In the genomic region with DNA sequence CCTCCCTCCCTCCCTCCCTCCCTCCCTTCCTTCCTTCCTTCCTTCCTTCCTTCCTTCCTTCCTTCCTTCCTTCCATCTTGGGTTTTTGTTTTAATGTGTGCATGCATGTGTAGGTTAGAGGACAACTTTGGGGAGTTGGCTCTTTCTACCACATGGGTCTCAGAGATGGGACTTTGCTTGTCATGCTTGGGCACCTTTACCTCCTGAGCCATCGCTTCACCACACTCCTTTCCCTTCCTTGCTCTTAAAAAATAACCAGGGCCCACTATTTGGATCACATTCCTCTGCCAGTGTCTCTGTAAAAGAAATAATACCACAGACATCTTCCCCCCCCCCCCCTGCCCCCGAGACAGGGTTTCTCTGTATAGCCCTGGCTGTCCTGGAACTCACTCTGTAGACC, we compare ENCODE assay signal across 25 mouse cellular contexts. TPM values are rescaled to one million over a fixed set of nuclear protein-coding genes. Genes with fewer than 3 reads are reported as not detected.
"Had no signal": no experiment of that assay in that cellular context is flagged by ENCODE, and none has a peak within 500 bp of the region (broad histone marks: within the 10 kb centered on the region; RNA-seq: fewer than 3 reads in every experiment).

No protein-coding gene starts in this region.

- H3K4me2 ChIP-seq: heart, embryonic 11.5 days; heart, embryonic 13.5 days; heart, embryonic 15.5 days; hindbrain, embryonic 13.5 days; intestine, embryonic 15.5 days; limb, embryonic 13.5 days; limb, embryonic 15.5 days; liver, embryonic 13.5 days; liver, embryonic 15.5 days had no signal

- H3K27ac ChIP-seq: heart, adult 2 months; heart, embryonic 13.5 days; heart, embryonic 15.5 days; hindbrain, embryonic 13.5 days; intestine, embryonic 15.5 days; limb, embryonic 13.5 days; limb, embryonic 15.5 days; liver, embryonic 13.5 days; liver, embryonic 15.5 days had no signal

- H3K9me3 ChIP-seq: heart, embryonic 13.5 days; heart, embryonic 15.5 days; hindbrain, embryonic 13.5 days; intestine, embryonic 15.5 days; limb, embryonic 13.5 days; limb, embryonic 15.5 days; liver, embryonic 15.5 days had no signal

- H3K27me3 ChIP-seq: heart, embryonic 13.5 days; heart, embryonic 15.5 days; hindbrain, embryonic 13.5 days; intestine, embryonic 15.5 days; limb, embryonic 13.5 days; limb, embryonic 15.5 days; liver, embryonic 13.5 days; liver, embryonic 15.5 days had no signal

- H3K4me3 ChIP-seq: heart, adult 2 months; heart, embryonic 13.5 days; heart, embryonic 15.5 days; hindbrain, embryonic 13.5 days; intestine, embryonic 15.5 days; limb, embryonic 13.5 days; limb, embryonic 15.5 days; liver, embryonic 13.5 days; liver, embryonic 15.5 days had no signal

- ATAC-seq: forebrain, postnatal 0 days; hindbrain, embryonic 16.5 days; inflammation-experienced regulatory T-cells, adult 6 months; intestine, embryonic 15.5 days; intestine, postnatal 0 days; liver, postnatal 0 days had no signal

- DNase-seq: forebrain, postnatal 0 days; gastrocnemius, postnatal 14 days; gastrocnemius, postnatal 36 days; heart, adult 2 months; heart, postnatal 14 days; heart, postnatal 36 days; layer of hippocampus, adult 9-11 months; layer of hippocampus, postnatal 36 days; left cerebral cortex, postnatal 4 days; liver, embryonic 13.5 days; liver, postnatal 0 days; lung, adult 2 months had no signal

- H3K4me1 ChIP-seq: intestine, embryonic 15.5 days; limb, embryonic 13.5 days; limb, embryonic 15.5 days; liver, embryonic 13.5 days had no signal

- H3K9ac ChIP-seq: forebrain, postnatal 0 days; heart, embryonic 13.5 days; heart, embryonic 15.5 days; hindbrain, embryonic 13.5 days; intestine, embryonic 15.5 days; limb, embryonic 13.5 days; limb, embryonic 15.5 days; liver, embryonic 13.5 days; liver, embryonic 15.5 days; liver, postnatal 0 days had no signal

RNA-seq across cellular contexts. Expression of gene Itpka, which starts 58.4 kb away (rescaled TPM):
- total RNA-seq: gastrocnemius, adult 18-20 months; gastrocnemius, adult 8-10 months; gastrocnemius, postnatal 36 days had no signal
